Mouse (Mus musculus): ENCODE results near the gene Ndufs7. TPM values are rescaled to one million over a fixed set of nuclear protein-coding genes. Genes with fewer than 3 reads are reported as not detected.

Gene Ndufs7
- polyA plus RNA-seq, 1 experiment from 2014 or later, result 274 TPM

- Histone ChIP-seq H3K27me3 (ENCODE audit: control insufficient read depth, insufficient read depth, low read length) (no peaks in the 10 kb centered on the region), H3K4me3 (replicated peaks; ENCODE audit: low read depth, low read length) (no peak overlapping the region), H3K4me2 (ENCODE audit: low read length) (peak overlapping the region; percentile 35), H3K27ac (replicated peaks; ENCODE audit: low read depth, low read length) (no peak overlapping the region), H3K36me3 (ENCODE audit: control insufficient read depth, insufficient read depth, low read length) (peaks cover 78% of the 10 kb centered on the region), H3K9me3 (ENCODE audit: control insufficient read depth, low read length) (no peaks in the 10 kb centered on the region), H3K9ac (replicated peaks; ENCODE audit: low read length) (peak overlapping the region; percentile 20; the same call in 1 of the 2 replicates), H3K4me1 (ENCODE audit: control insufficient read depth, insufficient read depth, low read length) (peaks cover 35% of the 10 kb centered on the region)
- no peak for DNase-seq
- 40% methylated on average over 25 of the region's 25 CpGs for WGBS
- ATAC-seq (ENCODE audit: low FRiP score, low TSS enrichment), result no peak
Observed at GRCm38 (mm10) chr10:80304862-80305261, 55.9 kb downstream of the Ndufs7 start.

Small RNAs within 50 kb of the gene (microRNA-seq; reads per million reads assigned to microRNA genes)
- 1.3 reads per million for gene Mir6911

Other genes with a start within 250 kb of the Ndufs7 start
- 0.39 and 1.4 TPM in 2 replicates for gene Arhgap45, start 232.5 kb upstream of the Ndufs7 start, polyA plus RNA-seq (2014; fragmentation: Nextera tagmentation; extraction: Ambion mirVana)
- gene Polr2e, start 209.3 kb upstream of the Ndufs7 start, polyA plus RNA-seq (2014; fragmentation: Nextera tagmentation; extraction: Ambion mirVana), result 157 and 167 TPM in 2 replicates
- 508 and 543 TPM in 2 replicates for gene Gpx4, start 202.0 kb upstream of the Ndufs7 start, polyA plus RNA-seq (2014; fragmentation: Nextera tagmentation; extraction: Ambion mirVana)
- gene Sbno2, start 143.6 kb upstream of the Ndufs7 start, polyA plus RNA-seq (2014; fragmentation: Nextera tagmentation; extraction: Ambion mirVana), result 13.2 and 13.3 TPM in 2 replicates
- 26.5 and 38.7 TPM in 2 replicates for gene Stk11, start 133.3 kb upstream of the Ndufs7 start, polyA plus RNA-seq (2014; fragmentation: Nextera tagmentation; extraction: Ambion mirVana)
- gene Atp5d, start 110.5 kb upstream of the Ndufs7 start, polyA plus RNA-seq (2014; fragmentation: Nextera tagmentation; extraction: Ambion mirVana), result 407 and 480 TPM in 2 replicates
- gene Cbarp, start 108.3 kb upstream of the Ndufs7 start, polyA plus RNA-seq (2014; fragmentation: Nextera tagmentation; extraction: Ambion mirVana), result 78.9 and 101 TPM in 2 replicates
- 62.6 and 65.6 TPM in 2 replicates for gene Midn, start 100.8 kb upstream of the Ndufs7 start, polyA plus RNA-seq (2014; fragmentation: Nextera tagmentation; extraction: Ambion mirVana)
- gene Cirbp, start 83.1 kb upstream of the Ndufs7 start, polyA plus RNA-seq (2014; fragmentation: Nextera tagmentation; extraction: Ambion mirVana), result 295 and 421 TPM in 2 replicates
- 5.7 and 9.9 TPM in 2 replicates for gene 1600002K03Rik, start 76.2 kb upstream of the Ndufs7 start, polyA plus RNA-seq (2014; fragmentation: Nextera tagmentation; extraction: Ambion mirVana)
- gene Efna2, start 69.6 kb upstream of the Ndufs7 start, polyA plus RNA-seq (2014; fragmentation: Nextera tagmentation; extraction: Ambion mirVana), result 41.9 and 50.1 TPM in 2 replicates
- 51.5 and 65.4 TPM in 2 replicates for gene Mum1, start 22.7 kb upstream of the Ndufs7 start, polyA plus RNA-seq (2014; fragmentation: Nextera tagmentation; extraction: Ambion mirVana)
- gene Gamt, start 11.9 kb downstream of the Ndufs7 start, polyA plus RNA-seq (2014; fragmentation: Nextera tagmentation; extraction: Ambion mirVana), result 15.1 and 16.7 TPM in 2 replicates
- gene Dazap1, start 12.4 kb downstream of the Ndufs7 start, polyA plus RNA-seq (2014; fragmentation: Nextera tagmentation; extraction: Ambion mirVana), result 42.5 and 49.3 TPM in 2 replicates
- 622 and 707 TPM in 2 replicates for gene Rps15, start 43.3 kb downstream of the Ndufs7 start, polyA plus RNA-seq (2014; fragmentation: Nextera tagmentation; extraction: Ambion mirVana)
- 241 and 259 TPM in 2 replicates for gene Apc2, start 46.9 kb downstream of the Ndufs7 start, polyA plus RNA-seq (2014; fragmentation: Nextera tagmentation; extraction: Ambion mirVana)
- gene 2310011J03Rik, start 71.4 kb downstream of the Ndufs7 start, polyA plus RNA-seq (2014; fragmentation: Nextera tagmentation; extraction: Ambion mirVana), result 20.4 and 21.6 TPM in 2 replicates
- 2.5 and 3.5 TPM in 2 replicates for gene Pcsk4, start 80.4 kb downstream of the Ndufs7 start, polyA plus RNA-seq (2014; fragmentation: Nextera tagmentation; extraction: Ambion mirVana)
- 5.3 and 7.3 TPM in 2 replicates for gene Reep6, start 80.8 kb downstream of the Ndufs7 start, polyA plus RNA-seq (2014; fragmentation: Nextera tagmentation; extraction: Ambion mirVana)
- 0.26 TPM in 1 of 2 replicates, not detected in the other for gene Adamtsl5, start 99.3 kb downstream of the Ndufs7 start, polyA plus RNA-seq (2014; fragmentation: Nextera tagmentation; extraction: Ambion mirVana)
- gene Plk5, start 107.3 kb downstream of the Ndufs7 start, polyA plus RNA-seq (2014; fragmentation: Nextera tagmentation; extraction: Ambion mirVana), result 2.9 and 3.2 TPM in 2 replicates
- 17.3 and 28.2 TPM in 2 replicates for gene Mex3d, start 138.5 kb downstream of the Ndufs7 start, polyA plus RNA-seq (2014; fragmentation: Nextera tagmentation; extraction: Ambion mirVana)
- 166 and 208 TPM in 2 replicates for gene Mbd3, start 150.4 kb downstream of the Ndufs7 start, polyA plus RNA-seq (2014; fragmentation: Nextera tagmentation; extraction: Ambion mirVana)
- gene Uqcr11, start 157.7 kb downstream of the Ndufs7 start, polyA plus RNA-seq (2014; fragmentation: Nextera tagmentation; extraction: Ambion mirVana), result 532 and 742 TPM in 2 replicates
- 49.8 and 60.4 TPM in 2 replicates for gene Tcf3, start 184.5 kb downstream of the Ndufs7 start, polyA plus RNA-seq (2014; fragmentation: Nextera tagmentation; extraction: Ambion mirVana)
- 2.2 and 2.4 TPM in 2 replicates for gene Onecut3, start 245.7 kb downstream of the Ndufs7 start, polyA plus RNA-seq (2014; fragmentation: Nextera tagmentation; extraction: Ambion mirVana)